Mouse (Mus musculus) MEL (cell line): ENCODE results near the gene Dusp2. TPM values are rescaled to one million over a fixed set of nuclear protein-coding genes. Genes with fewer than 3 reads are reported as not detected.

ENCODE experiments used
- DNase-seq: peaks from one replicate; pipeline ENCODE4 v3.0.0; 2011; ENCODE audit warnings: low read depth, low spot score
- H3K27ac ChIP-seq: 2 replicates; pipeline ENCODE4 v1.5.1; 2012; ENCODE audit warnings: low read depth, mild to moderate bottlenecking, control low read depth, low read length, moderate library complexity; ENCODE audit not compliant: control insufficient read depth
- H3K27me3 ChIP-seq, 2 experiments: fragments of 150-350 bp in 1 of 2; sonication (generic) in 1 of 2; 2 replicates each; pipeline ENCODE4 v1.6.1; 2012; ENCODE audit warnings: low read length in 2 of 2, mild to moderate bottlenecking in 2 of 2, improper control_type of control experiment in 1 of 2, moderate library complexity in 1 of 2; ENCODE audit not compliant: insufficient read depth in 2 of 2, control insufficient read depth in 1 of 2
- H3K36me3 ChIP-seq, 2 experiments: 2 replicates each; pipeline ENCODE4 v1.6.1; 2012 to 2014; ENCODE audit warnings: low read length in 2 of 2, improper control_type of control experiment in 1 of 2, inconsistent platforms in 1 of 2, mild to moderate bottlenecking in 1 of 2; ENCODE audit not compliant: insufficient read depth in 2 of 2, control insufficient read depth in 1 of 2
- H3K4me1 ChIP-seq, 2 experiments: fragments of 150-350 bp in 1 of 2; sonication (generic) in 1 of 2; 2 replicates each; pipeline ENCODE4 v1.6.1; 2012; ENCODE audit warnings: low read length in 2 of 2, improper control_type of control experiment in 1 of 2, mild to moderate bottlenecking in 1 of 2; ENCODE audit not compliant: insufficient read depth in 2 of 2, control insufficient read depth in 1 of 2
- H3K4me3 ChIP-seq, 2 experiments: fragments of 150-350 bp in 1 of 2; sonication (generic) in 1 of 2; 2 replicates each; pipeline ENCODE4 v1.5.1; 2012; ENCODE audit warnings: low read depth in 2 of 2, low read length in 2 of 2, mild to moderate bottlenecking in 2 of 2, moderate library complexity in 2 of 2, control low read depth in 1 of 2, improper control_type of control experiment in 1 of 2; ENCODE audit not compliant: control insufficient read depth in 1 of 2, insufficient read depth in 1 of 2
- H3K79me2 ChIP-seq: 2 replicates; pipeline ENCODE4 v1.6.1; 2012; ENCODE audit warnings: mild to moderate bottlenecking, low read length, moderate library complexity; ENCODE audit not compliant: control insufficient read depth, poor library complexity, insufficient read depth
- H3K9ac ChIP-seq: 2 replicates; pipeline ENCODE4 v1.6.1; 2012; ENCODE audit warnings: low read depth, mild to moderate bottlenecking, control low read depth, low read length, moderate library complexity; ENCODE audit not compliant: control insufficient read depth, poor library complexity, severe bottlenecking
- H3K9me3 ChIP-seq: fragments of 150-350 bp; sonication (generic); replicated peaks from 2 replicates; pipeline ENCODE4 v1.6.1; 2012; ENCODE audit warnings: mild to moderate bottlenecking, low read length, improper control_type of control experiment, moderate library complexity; ENCODE audit not compliant: insufficient read depth
- BHLHE40 ChIP-seq: IDR thresholded peaks from 2 replicates; pipeline ENCODE4 v1.6.1; 2012; ENCODE audit warnings: low read depth, mild to moderate bottlenecking, inconsistent platforms, low read length, improper control_type of control experiment, borderline replicate concordance
- CHD1 ChIP-seq: IDR thresholded peaks from 2 replicates; pipeline ENCODE4 v1.6.1; 2012; ENCODE audit warnings: low read depth, mild to moderate bottlenecking, inconsistent platforms, low read length, improper control_type of control experiment
- CHD2 ChIP-seq: IDR thresholded peaks from 2 replicates; pipeline ENCODE4 v1.6.1; 2011; ENCODE audit warnings: low read length, improper control_type of control experiment
- CTCF ChIP-seq, 3 experiments: IDR thresholded peaks in 2 of 3; conservative IDR thresholded peaks in 1 of 3; 2 replicates each; pipeline ENCODE4 v1.5.1; 2011 to 2012; ENCODE audit warnings: low read length in 3 of 3, low read depth in 2 of 3, mild to moderate bottlenecking in 2 of 3, improper control_type of control experiment in 1 of 3, inconsistent platforms in 1 of 3, mixed read lengths in 1 of 3, moderate library complexity in 1 of 3; ENCODE audit not compliant: control insufficient read depth in 1 of 3, insufficient read depth in 1 of 3, poor library complexity in 1 of 3, severe bottlenecking in 1 of 3
- ELF1 ChIP-seq: IDR thresholded peaks from 2 replicates; pipeline ENCODE4 v1.6.1; 2014; ENCODE audit warnings: low read depth, mild to moderate bottlenecking, inconsistent platforms, low read length, improper control_type of control experiment, moderate library complexity
- ETS1 ChIP-seq: IDR thresholded peaks from 2 replicates; pipeline ENCODE4 v1.6.1; 2012; ENCODE audit warnings: low read depth, mild to moderate bottlenecking, inconsistent platforms, low read length, improper control_type of control experiment, moderate library complexity
- GABPA ChIP-seq: IDR thresholded peaks from 2 replicates; pipeline ENCODE4 v1.6.1; 2012; ENCODE audit warnings: low read depth, mild to moderate bottlenecking, inconsistent platforms, low read length, improper control_type of control experiment, moderate library complexity
- JUND ChIP-seq: IDR thresholded peaks from 2 replicates; pipeline ENCODE4 v1.6.1; 2011; ENCODE audit warnings: low read depth, mild to moderate bottlenecking, improper control_type of control experiment, low read length
- KAT2A ChIP-seq: conservative IDR thresholded peaks from 2 replicates; pipeline ENCODE4 v1.6.1; 2012; ENCODE audit warnings: low read depth, low read length, improper control_type of control experiment, inconsistent platforms
- MAX ChIP-seq: IDR thresholded peaks from 2 replicates; pipeline ENCODE4 v1.6.1; 2011; ENCODE audit warnings: low read length, improper control_type of control experiment
- MXI1 ChIP-seq: IDR thresholded peaks from 2 replicates; pipeline ENCODE4 v1.6.1; 2011; ENCODE audit warnings: mild to moderate bottlenecking, low read depth, low read length, improper control_type of control experiment
- MYC ChIP-seq: IDR thresholded peaks from 2 replicates; pipeline ENCODE4 v1.6.1; 2011; ENCODE audit warnings: low read depth, mild to moderate bottlenecking, low read length, improper control_type of control experiment, moderate library complexity
- POLR2AphosphoS2 ChIP-seq: IDR thresholded peaks from 2 replicates; pipeline ENCODE4 v1.6.1; 2011; ENCODE audit warnings: low read length, improper control_type of control experiment
- RAD21 ChIP-seq: IDR thresholded peaks from 2 replicates; pipeline ENCODE4 v1.6.1; 2011; ENCODE audit warnings: mild to moderate bottlenecking, low read depth, low read length, improper control_type of control experiment
- SIN3A ChIP-seq: IDR thresholded peaks from 2 replicates; pipeline ENCODE4 v1.6.1; 2012; ENCODE audit warnings: low read length, improper control_type of control experiment, inconsistent platforms
- TBP ChIP-seq: IDR thresholded peaks from 2 replicates; pipeline ENCODE4 v1.8.0; 2011; ENCODE audit warnings: low read depth, low read length, improper control_type of control experiment
- TCF12 ChIP-seq: IDR thresholded peaks from 2 replicates; pipeline ENCODE4 v1.6.1; 2014; ENCODE audit warnings: low read depth, mild to moderate bottlenecking, inconsistent platforms, low read length, improper control_type of control experiment, moderate library complexity
- ZKSCAN1 ChIP-seq: IDR thresholded peaks from 2 replicates; pipeline ENCODE4 v1.6.1; 2012; ENCODE audit warnings: low read depth, mild to moderate bottlenecking, inconsistent platforms, low read length, improper control_type of control experiment, moderate library complexity
- ZNF384 ChIP-seq: IDR thresholded peaks from 2 replicates; pipeline ENCODE4 v1.6.1; 2012; ENCODE audit warnings: low read depth, mild to moderate bottlenecking, inconsistent platforms, low read length, improper control_type of control experiment
- polyA plus RNA-seq, 2 experiments: library from polyadenylated mRNA; stranded (reverse) in 1 of 2; unstranded in 1 of 2; fragments of >175 nt in 1 of 2; fragments of >200 nt in 1 of 2; gene quantifications; 2 replicates each; pipeline versions ENCODE4 v1.2.1 to v1.2.4; 2012; ENCODE audit warnings: low replicate concordance in 2 of 2, low read depth in 1 of 2; ENCODE audit not compliant: insufficient read length in 2 of 2, insufficient read depth in 1 of 2, missing spikeins in 1 of 2
- total RNA-seq: library from RNA; depleted of rRNA; stranded (reverse); fragments of 300-350 nt; gene quantifications from 2 replicates; pipeline ENCODE4 v1.2.3, GENCODE M21; 2012

Dusp2 gene
- total and polyA plus RNA-seq, 3 experiments, result 10.4 to 11.6 TPM; not detected in 1

GRCm38 (mm10) chr2:127306123-127306522 is 29.8 kb upstream of the Dusp2 start:
- Histone ChIP-seq H3K79me2 (no peaks in the 10 kb centered on the region), H3K4me1 (no peaks in the 10 kb centered on the region), H3K9me3 (no peaks in the 10 kb centered on the region), H3K4me3 (no peak overlapping the region)
- TF ChIP-seq JUND (no peak), MXI1 (no peak), TCF12 (no peak), CHD2 (no peak), ETS1 (no peak), CTCF (IDR thresholded peaks at IDR 0.05 in 2 of 3, conservative IDR thresholded peaks at IDR 0.05 in 1 of 3; ENCODE audit: control insufficient read depth in 1 of 3, insufficient read depth in 1 of 3, low read depth in 2 of 3, low read length in 3 of 3, poor library complexity in 1 of 3, severe bottlenecking in 1 of 3) (peak in 1 of 3 experiments; percentile 0; a peak in 1 of 6 replicates)
- TF ChIP-seq, all 39 proteins: peak for 1
- Histone ChIP-seq H3K36me3 (no peaks in the 10 kb centered on the region), H3K9ac (no peak overlapping the region), H3K27ac (no peak overlapping the region), H3K27me3 (no peaks in the 10 kb centered on the region)
- no peak for DNase-seq

DNA sequence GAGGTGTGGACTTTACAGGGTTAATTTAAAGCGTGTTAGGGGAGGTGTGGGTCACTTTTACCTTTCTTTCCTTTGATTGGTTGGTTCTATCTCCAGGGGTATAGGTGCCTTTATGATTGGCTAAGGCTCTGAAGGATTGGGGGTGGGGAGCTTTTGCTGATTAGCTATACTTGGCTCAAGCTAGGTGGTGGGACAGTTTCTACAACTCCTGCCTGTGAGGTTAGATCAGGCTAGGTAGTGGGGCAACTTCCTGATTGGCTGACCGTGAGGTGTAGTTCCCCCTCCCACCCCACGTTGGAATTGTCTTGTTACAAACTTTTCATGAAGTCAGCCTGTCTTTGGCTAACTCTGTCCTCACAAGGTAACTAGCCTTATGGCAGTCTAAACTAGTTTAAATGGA is 28.8 kb upstream of the Dusp2 start:
- no peak for DNase-seq
- H3K27ac ChIP-seq, result no peak overlapping the region
- no peaks in the 10 kb centered on the region for H3K9me3 ChIP-seq
- no peaks in the 10 kb centered on the region for H3K27me3 ChIP-seq
- H3K79me2 ChIP-seq, result no peaks in the 10 kb centered on the region
- H3K36me3 ChIP-seq, result no peaks in the 10 kb centered on the region
- no peak overlapping the region for H3K9ac ChIP-seq
- H3K4me1 ChIP-seq, result no peaks in the 10 kb centered on the region
- no peak overlapping the region for H3K4me3 ChIP-seq
- TF ChIP-seq KAT2A (no peak), CHD1 (no peak), MYC (no peak), CTCF (IDR thresholded peaks at IDR 0.05 in 2 of 3, conservative IDR thresholded peaks at IDR 0.05 in 1 of 3; ENCODE audit: control insufficient read depth in 1 of 3, insufficient read depth in 1 of 3, low read depth in 2 of 3, low read length in 3 of 3, poor library complexity in 1 of 3, severe bottlenecking in 1 of 3) (no peak), ETS1 (no peak), ZNF384 (no peak), ZKSCAN1 (no peak), MAX (no peak), GABPA (no peak), SIN3A (no peak), RAD21 (no peak), ELF1 (no peak), TBP (no peak), POLR2AphosphoS2 (no peak), JUND (no peak), BHLHE40 (no peak)
